Mouse (Mus musculus): ENCODE results near the gene Kcne1l. TPM values are rescaled to one million over a fixed set of nuclear protein-coding genes. Genes with fewer than 3 reads are reported as not detected.

Gene Kcne1l
- 28.0 and 34.5 TPM in 2 replicates for polyA plus RNA-seq (2012; rRNA removed)

DNA sequence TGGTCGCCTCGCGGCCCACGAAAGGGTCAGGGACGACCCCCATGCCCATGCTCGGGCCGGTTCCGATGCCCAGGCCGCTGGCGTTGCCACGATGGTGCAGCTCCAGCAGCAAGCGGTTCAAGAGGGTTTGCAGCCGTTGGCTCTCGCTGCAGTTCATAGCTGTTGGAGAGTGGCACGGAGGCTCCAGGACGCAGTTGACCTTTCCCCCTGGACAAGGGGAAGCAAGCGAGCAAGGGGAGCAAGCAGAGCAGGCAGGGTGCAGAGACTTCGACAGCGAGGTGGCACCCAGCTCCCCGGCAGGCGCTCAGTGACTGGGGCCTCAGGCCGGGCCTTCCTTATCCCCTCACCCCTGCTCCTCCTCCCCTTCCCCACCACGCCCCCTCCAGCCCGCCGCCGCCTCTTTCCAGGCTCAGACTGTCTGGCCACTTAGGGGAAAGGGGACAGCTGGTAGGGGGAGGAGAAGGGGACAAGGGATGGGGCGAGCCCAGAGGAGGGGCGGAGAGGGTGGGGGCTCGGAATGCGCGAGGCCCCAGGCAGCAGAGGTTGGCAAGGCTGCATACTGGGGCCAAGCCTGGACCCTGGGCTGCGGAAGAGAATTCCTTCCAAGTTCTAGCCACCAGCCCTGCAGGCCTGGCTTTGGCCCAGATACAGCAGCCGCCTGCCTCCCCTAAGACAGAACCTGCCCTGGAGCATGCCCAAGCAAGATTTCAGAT lies at the start of gene Kcne1l:
Kcne1l (minus strand) TSS at position 426 of the 713 bp plus-strand sequence.

Other genes with a start within 250 kb of the Kcne1l start
- 0.19 and 0.21 TPM in 2 replicates for gene Gucy2f, start 109.4 kb downstream of the Kcne1l start, polyA plus RNA-seq (2012; rRNA removed)
- gene Nxt2, start 79.5 kb downstream of the Kcne1l start, polyA plus RNA-seq (2012; rRNA removed): 10.5 and 11.6 TPM in 2 replicates
- gene Acsl4, start 84.2 kb upstream of the Kcne1l start, polyA plus RNA-seq (2012; rRNA removed): 12.7 and 14.0 TPM in 2 replicates